Mouse (Mus musculus) MEL (cell line): ENCODE data around the gene Zic2. TPM values are rescaled to one million over a fixed set of nuclear protein-coding genes. Genes with fewer than 3 reads are reported as not detected.

Source experiments
- DNase-seq: peaks from one replicate; pipeline ENCODE4 v3.0.0; 2011; ENCODE audit warnings: low read depth, low spot score
- H3K27ac ChIP-seq: 2 replicates; pipeline ENCODE4 v1.5.1; 2012; ENCODE audit warnings: low read depth, mild to moderate bottlenecking, control low read depth, low read length, moderate library complexity; ENCODE audit not compliant: control insufficient read depth
- H3K27me3 ChIP-seq, 2 experiments: fragments of 150-350 bp in 1 of 2; sonication (generic) in 1 of 2; 2 replicates each; pipeline ENCODE4 v1.6.1; 2012; ENCODE audit warnings: low read length in 2 of 2, mild to moderate bottlenecking in 2 of 2, improper control_type of control experiment in 1 of 2, moderate library complexity in 1 of 2; ENCODE audit not compliant: insufficient read depth in 2 of 2, control insufficient read depth in 1 of 2
- H3K36me3 ChIP-seq, 2 experiments: 2 replicates each; pipeline ENCODE4 v1.6.1; 2012 to 2014; ENCODE audit warnings: low read length in 2 of 2, improper control_type of control experiment in 1 of 2, inconsistent platforms in 1 of 2, mild to moderate bottlenecking in 1 of 2; ENCODE audit not compliant: insufficient read depth in 2 of 2, control insufficient read depth in 1 of 2
- H3K4me1 ChIP-seq, 2 experiments: fragments of 150-350 bp in 1 of 2; sonication (generic) in 1 of 2; 2 replicates each; pipeline ENCODE4 v1.6.1; 2012; ENCODE audit warnings: low read length in 2 of 2, improper control_type of control experiment in 1 of 2, mild to moderate bottlenecking in 1 of 2; ENCODE audit not compliant: insufficient read depth in 2 of 2, control insufficient read depth in 1 of 2
- H3K4me3 ChIP-seq, 2 experiments: fragments of 150-350 bp in 1 of 2; sonication (generic) in 1 of 2; 2 replicates each; pipeline ENCODE4 v1.5.1; 2012; ENCODE audit warnings: low read depth in 2 of 2, low read length in 2 of 2, mild to moderate bottlenecking in 2 of 2, moderate library complexity in 2 of 2, control low read depth in 1 of 2, improper control_type of control experiment in 1 of 2; ENCODE audit not compliant: control insufficient read depth in 1 of 2, insufficient read depth in 1 of 2
- H3K79me2 ChIP-seq: 2 replicates; pipeline ENCODE4 v1.6.1; 2012; ENCODE audit warnings: mild to moderate bottlenecking, low read length, moderate library complexity; ENCODE audit not compliant: control insufficient read depth, poor library complexity, insufficient read depth
- H3K9ac ChIP-seq: 2 replicates; pipeline ENCODE4 v1.6.1; 2012; ENCODE audit warnings: low read depth, mild to moderate bottlenecking, control low read depth, low read length, moderate library complexity; ENCODE audit not compliant: control insufficient read depth, poor library complexity, severe bottlenecking
- H3K9me3 ChIP-seq: fragments of 150-350 bp; sonication (generic); replicated peaks from 2 replicates; pipeline ENCODE4 v1.6.1; 2012; ENCODE audit warnings: mild to moderate bottlenecking, low read length, improper control_type of control experiment, moderate library complexity; ENCODE audit not compliant: insufficient read depth
- BHLHE40 ChIP-seq: IDR thresholded peaks from 2 replicates; pipeline ENCODE4 v1.6.1; 2012; ENCODE audit warnings: low read depth, mild to moderate bottlenecking, inconsistent platforms, low read length, improper control_type of control experiment, borderline replicate concordance
- CHD2 ChIP-seq: IDR thresholded peaks from 2 replicates; pipeline ENCODE4 v1.6.1; 2011; ENCODE audit warnings: low read length, improper control_type of control experiment
- CTCF ChIP-seq, 3 experiments: IDR thresholded peaks in 2 of 3; conservative IDR thresholded peaks in 1 of 3; 2 replicates each; pipeline ENCODE4 v1.5.1; 2011 to 2012; ENCODE audit warnings: low read length in 3 of 3, low read depth in 2 of 3, mild to moderate bottlenecking in 2 of 3, improper control_type of control experiment in 1 of 3, inconsistent platforms in 1 of 3, mixed read lengths in 1 of 3, moderate library complexity in 1 of 3; ENCODE audit not compliant: control insufficient read depth in 1 of 3, insufficient read depth in 1 of 3, poor library complexity in 1 of 3, severe bottlenecking in 1 of 3
- E2F4 ChIP-seq: IDR thresholded peaks from 2 replicates; pipeline ENCODE4 v1.6.1; 2011; ENCODE audit warnings: low read depth, low read length, improper control_type of control experiment, borderline replicate concordance
- EP300 ChIP-seq, 2 experiments: IDR thresholded peaks; 2 replicates each; pipeline ENCODE4 v1.6.1; 2011; ENCODE audit warnings: improper control_type of control experiment in 2 of 2, low read length in 2 of 2, low read depth in 1 of 2, mild to moderate bottlenecking in 1 of 2
- GABPA ChIP-seq: IDR thresholded peaks from 2 replicates; pipeline ENCODE4 v1.6.1; 2012; ENCODE audit warnings: low read depth, mild to moderate bottlenecking, inconsistent platforms, low read length, improper control_type of control experiment, moderate library complexity
- JUND ChIP-seq: IDR thresholded peaks from 2 replicates; pipeline ENCODE4 v1.6.1; 2011; ENCODE audit warnings: low read depth, mild to moderate bottlenecking, improper control_type of control experiment, low read length
- MAFK ChIP-seq: IDR thresholded peaks from 2 replicates; pipeline ENCODE4 v1.6.1; 2011; ENCODE audit warnings: low read depth, mild to moderate bottlenecking, low read length, improper control_type of control experiment, borderline replicate concordance
- MAZ ChIP-seq: IDR thresholded peaks from 2 replicates; pipeline ENCODE4 v1.6.1; 2012; ENCODE audit warnings: low read depth, mild to moderate bottlenecking, inconsistent platforms, low read length, improper control_type of control experiment
- MEF2A ChIP-seq: IDR thresholded peaks from 2 replicates; pipeline ENCODE4 v1.6.1; 2014; ENCODE audit warnings: low read depth, mild to moderate bottlenecking, inconsistent platforms, low read length, improper control_type of control experiment; ENCODE audit not compliant: poor library complexity, insufficient replicate concordance, severe bottlenecking; ENCODE audit errors: extremely low read depth
- MYB ChIP-seq: IDR thresholded peaks from 2 replicates; pipeline ENCODE4 v1.6.1; 2011; ENCODE audit warnings: mild to moderate bottlenecking, low read depth, low read length, improper control_type of control experiment
- MYC ChIP-seq: IDR thresholded peaks from 2 replicates; pipeline ENCODE4 v1.6.1; 2011; ENCODE audit warnings: low read depth, mild to moderate bottlenecking, low read length, improper control_type of control experiment, moderate library complexity
- NELFE ChIP-seq: IDR thresholded peaks from 2 replicates; pipeline ENCODE4 v1.6.1; 2011; ENCODE audit warnings: low read depth, low read length, improper control_type of control experiment
- POLR2A ChIP-seq, 2 experiments: IDR thresholded peaks; 2 replicates each; pipeline ENCODE4 v1.6.1; 2011 to 2012; ENCODE audit warnings: low read length in 2 of 2, mild to moderate bottlenecking in 2 of 2, control low read depth in 1 of 2, improper control_type of control experiment in 1 of 2, low read depth in 1 of 2, moderate library complexity in 1 of 2; ENCODE audit not compliant: control insufficient read depth in 1 of 2, insufficient read depth in 1 of 2, poor library complexity in 1 of 2
- POLR2AphosphoS5 ChIP-seq: IDR thresholded peaks from 2 replicates; pipeline ENCODE4 v1.6.1; 2012; ENCODE audit warnings: low read depth, borderline replicate concordance, mild to moderate bottlenecking, inconsistent platforms, low read length, moderate library complexity, mixed read lengths
- RAD21 ChIP-seq: IDR thresholded peaks from 2 replicates; pipeline ENCODE4 v1.6.1; 2011; ENCODE audit warnings: mild to moderate bottlenecking, low read depth, low read length, improper control_type of control experiment
- RCOR1 ChIP-seq: IDR thresholded peaks from 2 replicates; pipeline ENCODE4 v1.6.1; 2012; ENCODE audit warnings: low read depth, mild to moderate bottlenecking, inconsistent platforms, low read length, improper control_type of control experiment
- TAL1 ChIP-seq: IDR thresholded peaks from 2 replicates; pipeline ENCODE4 v1.6.1; 2012; ENCODE audit warnings: mild to moderate bottlenecking, inconsistent platforms, low read length, moderate library complexity, mixed read lengths
- TCF12 ChIP-seq: IDR thresholded peaks from 2 replicates; pipeline ENCODE4 v1.6.1; 2014; ENCODE audit warnings: low read depth, mild to moderate bottlenecking, inconsistent platforms, low read length, improper control_type of control experiment, moderate library complexity
- UBTF ChIP-seq: IDR thresholded peaks from 2 replicates; pipeline ENCODE4 v1.6.1; 2012; ENCODE audit warnings: low read depth, mild to moderate bottlenecking, inconsistent platforms, low read length, improper control_type of control experiment, moderate library complexity, borderline replicate concordance; ENCODE audit not compliant: insufficient read depth
- ZC3H11A ChIP-seq: IDR thresholded peaks from 2 replicates; pipeline ENCODE4 v1.6.1; 2012; ENCODE audit warnings: low read depth, mild to moderate bottlenecking, inconsistent platforms, low read length, improper control_type of control experiment
- ZKSCAN1 ChIP-seq: IDR thresholded peaks from 2 replicates; pipeline ENCODE4 v1.6.1; 2012; ENCODE audit warnings: low read depth, mild to moderate bottlenecking, inconsistent platforms, low read length, improper control_type of control experiment, moderate library complexity
- ZMIZ1 ChIP-seq: IDR thresholded peaks from 2 replicates; pipeline ENCODE4 v1.6.1; 2012; ENCODE audit warnings: low read depth, mild to moderate bottlenecking, inconsistent platforms, low read length, improper control_type of control experiment, moderate library complexity
- polyA plus RNA-seq, 2 experiments: library from polyadenylated mRNA; stranded (reverse) in 1 of 2; unstranded in 1 of 2; fragments of >175 nt in 1 of 2; fragments of >200 nt in 1 of 2; gene quantifications; 2 replicates each; pipeline versions ENCODE4 v1.2.1 to v1.2.4; 2012; ENCODE audit warnings: low replicate concordance in 2 of 2, low read depth in 1 of 2; ENCODE audit not compliant: insufficient read length in 2 of 2, insufficient read depth in 1 of 2, missing spikeins in 1 of 2
- total RNA-seq: library from RNA; depleted of rRNA; stranded (reverse); fragments of 300-350 nt; gene quantifications from 2 replicates; pipeline ENCODE4 v1.2.3, GENCODE M21; 2012

The Zic2 gene
- total and polyA plus RNA-seq, 3 experiments = 1.1 TPM; not detected in 2

GRCm38 (mm10) chr14:122476822-122477215 lies 1.6 kb downstream of the Zic2 start (continued):
- no peak for TF ChIP-seq ZC3H11A
- TF ChIP-seq TAL1 = no peak
- no peak for TF ChIP-seq E2F4

DNA sequence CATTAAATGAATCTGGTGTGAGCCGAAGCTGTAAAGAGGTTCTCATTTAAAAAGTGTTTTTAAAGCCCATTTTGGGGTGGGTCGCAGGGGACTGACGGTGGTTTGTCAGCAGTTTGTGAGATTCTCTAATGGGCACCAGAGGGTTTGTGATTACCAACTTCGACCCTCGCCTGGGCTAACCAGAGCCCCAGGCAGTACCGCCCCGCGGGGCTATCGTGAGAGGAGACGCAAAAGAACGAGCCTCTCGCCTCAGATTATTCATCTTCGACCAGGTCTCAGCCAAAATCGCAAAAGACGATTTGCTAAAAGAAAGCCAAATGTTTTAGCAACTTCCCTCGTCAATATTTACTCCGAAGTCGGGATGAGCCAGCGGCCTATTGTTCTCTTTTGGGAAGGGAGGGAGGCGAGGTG lies 2.0 kb downstream of the Zic2 start:
- H3K79me2 ChIP-seq = no peaks in the 10 kb centered on the region
- TF ChIP-seq POLR2AphosphoS5 = no peak
- TF ChIP-seq, all 39 proteins: peak for 0
- no peak overlapping the region for H3K9ac ChIP-seq
- H3K9me3 ChIP-seq = no peaks in the 10 kb centered on the region
- no peak for DNase-seq
- no peak overlapping the region for H3K4me3 ChIP-seq
- no peaks in the 10 kb centered on the region for H3K36me3 ChIP-seq
- no peaks in the 10 kb centered on the region for H3K27me3 ChIP-seq
- H3K27ac ChIP-seq = no peak overlapping the region
- H3K4me1 ChIP-seq = no peaks in the 10 kb centered on the region

DNA sequence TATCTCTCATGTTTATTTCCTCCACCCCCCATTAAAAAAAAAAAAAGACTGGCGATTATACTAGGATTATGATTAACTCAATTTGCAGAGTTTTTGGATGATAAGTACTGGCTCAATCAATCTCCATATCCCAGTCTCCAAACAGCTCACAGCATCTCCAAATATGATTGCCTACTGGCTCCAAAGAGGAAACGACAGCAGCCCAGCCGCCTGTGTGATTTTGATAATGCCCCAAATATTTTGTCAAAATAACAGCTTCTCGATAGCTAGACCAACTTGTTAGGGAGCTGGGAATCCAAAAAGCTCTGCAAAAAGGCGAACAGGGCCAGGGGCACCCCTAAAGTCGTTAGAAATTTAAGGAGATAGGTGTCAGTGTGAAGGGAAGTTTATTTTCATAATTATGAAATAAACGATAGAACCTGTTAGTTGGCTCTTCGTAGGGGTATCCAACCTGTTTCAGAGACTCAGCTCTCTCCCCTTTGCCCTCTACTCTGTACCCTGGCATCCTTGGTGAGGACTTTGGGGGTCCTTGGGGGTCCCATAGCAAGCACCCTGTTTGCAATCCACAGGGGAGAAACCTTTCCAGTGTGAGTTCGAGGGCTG lies 2.8 kb downstream of the Zic2 start:
- no peak overlapping the region for H3K4me3 ChIP-seq
- TF ChIP-seq JUND = no peak
- no peak for TF ChIP-seq CTCF (IDR thresholded peaks at IDR 0.05 in 2 of 3, conservative IDR thresholded peaks at IDR 0.05 in 1 of 3; ENCODE audit: control insufficient read depth in 1 of 3, insufficient read depth in 1 of 3, low read depth in 2 of 3, low read length in 3 of 3, poor library complexity in 1 of 3, severe bottlenecking in 1 of 3)
- no peak for TF ChIP-seq MAFK
- no peak for TF ChIP-seq ZMIZ1
- TF ChIP-seq ZKSCAN1 = no peak
- no peaks in the 10 kb centered on the region for H3K36me3 ChIP-seq
- no peaks in the 10 kb centered on the region for H3K9me3 ChIP-seq
- no peaks in the 10 kb centered on the region for H3K79me2 ChIP-seq
- no peak overlapping the region for H3K27ac ChIP-seq
- DNase-seq = no peak
- no peaks in the 10 kb centered on the region for H3K4me1 ChIP-seq
- H3K9ac ChIP-seq = no peak overlapping the region
- H3K27me3 ChIP-seq = no peaks in the 10 kb centered on the region

GRCm38 (mm10) chr14:122478574-122479011 lies 3.4 kb downstream of the Zic2 start:
- Histone ChIP-seq H3K27me3 (no peaks in the 10 kb centered on the region), H3K4me1 (no peaks in the 10 kb centered on the region), H3K79me2 (no peaks in the 10 kb centered on the region), H3K4me3 (no peak overlapping the region), H3K36me3 (no peaks in the 10 kb centered on the region), H3K9ac (no peak overlapping the region), H3K9me3 (no peaks in the 10 kb centered on the region), H3K27ac (no peak overlapping the region)
- no peak for DNase-seq
- TF ChIP-seq RCOR1 = no peak
- TF ChIP-seq NELFE = no peak
- no peak for TF ChIP-seq MEF2A
- no peak for TF ChIP-seq UBTF
- no peak for TF ChIP-seq MYC
- no peak for TF ChIP-seq JUND
- TF ChIP-seq RAD21 = no peak
- TF ChIP-seq TCF12 = no peak
- TF ChIP-seq POLR2AphosphoS5 = no peak
- no peak for TF ChIP-seq MAZ
- TF ChIP-seq ZKSCAN1 = no peak
- no peak for TF ChIP-seq CHD2
- no peak for TF ChIP-seq MYB
- TF ChIP-seq POLR2A (IDR thresholded peaks at IDR 0.05; ENCODE audit: control insufficient read depth in 1 of 2, insufficient read depth in 1 of 2, low read depth in 1 of 2, low read length in 2 of 2, poor library complexity in 1 of 2) = no peak
- no peak for TF ChIP-seq BHLHE40
- no peak for TF ChIP-seq EP300 (IDR thresholded peaks at IDR 0.05; ENCODE audit: low read depth in 1 of 2, low read length in 2 of 2)
- TF ChIP-seq GABPA = no peak
- TF ChIP-seq TAL1 = no peak
